Mouse (Mus musculus): ENCODE measurements at regions not wholly inside any gene's neighbourhood (a gene's known extent, or its start where the extent isn't known, plus 50 kb on each side); places are given as distances from the start of the nearest gene placed in this dataset.

- H3K27me3 ChIP-seq (ENCODE audit: insufficient read depth, low read length), result no peaks in the 10 kb centered on the region
- ATAC-seq (replicated peaks; ENCODE audit: low FRiP score, low read depth), result no peak
- no peak overlapping the region for H3K4me2 ChIP-seq (ENCODE audit: low read length)
- WGBS, result 65% methylated on average over 3 of the region's 3 CpGs
- no peak for DNase-seq (ENCODE audit: low spot score)
- no peak for TF ChIP-seq CTCF (IDR thresholded peaks at IDR 0.05; ENCODE audit: low read depth)
- H3K9ac ChIP-seq (ENCODE audit: low read depth, low read length), result no peak overlapping the region
- H3K4me1 ChIP-seq (replicated peaks; ENCODE audit: insufficient read depth, low read length), result no peaks in the 10 kb centered on the region
- no peaks in the 10 kb centered on the region for H3K9me3 ChIP-seq (replicated peaks; ENCODE audit: low read length)
- no peak overlapping the region for H3K4me3 ChIP-seq (replicated peaks; ENCODE audit: low read depth, low read length)
- no peaks in the 10 kb centered on the region for H3K36me3 ChIP-seq (ENCODE audit: insufficient read depth, low read length)
- no peak overlapping the region for H3K27ac ChIP-seq
Observed at GRCm38 (mm10) chr3:149625066-149625465, 634.7 kb upstream of the Adgrl2 start.

DNA sequence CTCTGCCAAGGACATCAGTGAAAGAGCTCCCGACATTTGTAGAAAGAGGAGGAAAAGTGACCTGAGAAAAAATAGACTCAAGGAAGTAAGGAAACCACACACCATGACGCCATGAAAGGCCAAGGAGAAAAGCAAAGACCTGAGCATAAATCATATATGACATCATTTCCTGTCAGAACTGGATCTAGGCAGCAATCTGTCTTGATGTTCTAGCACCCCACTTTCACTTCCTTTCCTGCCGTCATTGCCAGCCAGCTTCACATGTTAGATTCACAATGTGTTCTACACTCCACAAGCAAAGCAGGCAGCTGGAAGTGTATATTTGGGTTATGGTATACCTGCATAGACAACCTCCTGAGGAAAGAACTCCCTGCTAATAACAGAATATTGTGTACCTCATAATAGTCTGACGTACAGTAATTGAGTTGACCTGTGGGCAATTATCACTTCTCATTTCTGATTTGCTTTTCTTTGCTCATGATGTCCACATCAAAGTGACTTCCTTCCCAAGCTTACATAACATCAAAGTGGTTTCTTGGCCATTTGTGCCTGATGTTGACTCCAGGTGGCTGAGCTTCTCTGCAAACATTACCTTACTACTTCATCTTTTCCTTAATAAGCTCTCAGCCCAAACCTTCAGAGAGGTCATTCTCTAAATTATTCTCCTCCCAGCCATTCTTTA is 633.6 kb upstream of the Adgrl2 start:
- ATAC-seq (replicated peaks; ENCODE audit: low FRiP score, low read depth), result no peak
- WGBS, result 56% methylated on average over 4 of the region's 4 CpGs
- Histone ChIP-seq H3K9me3 (replicated peaks; ENCODE audit: low read length) (no peaks in the 10 kb centered on the region), H3K36me3 (ENCODE audit: insufficient read depth, low read length) (no peaks in the 10 kb centered on the region), H3K27ac (no peak overlapping the region), H3K9ac (ENCODE audit: low read depth, low read length) (no peak overlapping the region), H3K4me2 (ENCODE audit: low read length) (no peak overlapping the region), H3K4me1 (replicated peaks; ENCODE audit: insufficient read depth, low read length) (no peaks in the 10 kb centered on the region), H3K4me3 (replicated peaks; ENCODE audit: low read depth, low read length) (no peak overlapping the region), H3K27me3 (ENCODE audit: insufficient read depth, low read length) (no peaks in the 10 kb centered on the region)
- DNase-seq (ENCODE audit: low spot score), result peak; percentile 16
- no peak for TF ChIP-seq CTCF (IDR thresholded peaks at IDR 0.05; ENCODE audit: low read depth)

GRCm38 (mm10) chr3:149603865-149604264 is 613.5 kb upstream of the Adgrl2 start:
- H3K9me3 ChIP-seq (replicated peaks; ENCODE audit: low read length), result no peaks in the 10 kb centered on the region
- no peak for TF ChIP-seq CTCF (IDR thresholded peaks at IDR 0.05; ENCODE audit: low read depth)
- H3K4me1 ChIP-seq (replicated peaks; ENCODE audit: insufficient read depth, low read length), result no peaks in the 10 kb centered on the region
- no peak overlapping the region for H3K4me3 ChIP-seq (replicated peaks; ENCODE audit: low read depth, low read length)
- H3K27me3 ChIP-seq (ENCODE audit: insufficient read depth, low read length), result no peaks in the 10 kb centered on the region
- no peaks in the 10 kb centered on the region for H3K36me3 ChIP-seq (ENCODE audit: insufficient read depth, low read length)
- no peak overlapping the region for H3K9ac ChIP-seq (ENCODE audit: low read depth, low read length)
- H3K27ac ChIP-seq, result no peak overlapping the region
- 79% methylated on average over 5 of the region's 5 CpGs for WGBS
- no peak overlapping the region for H3K4me2 ChIP-seq (ENCODE audit: low read length)
- no peak for DNase-seq (ENCODE audit: low spot score)
- ATAC-seq (replicated peaks; ENCODE audit: low FRiP score, low read depth), result no peak

- Histone ChIP-seq H3K27me3 (ENCODE audit: insufficient read depth, low read length) (no peaks in the 10 kb centered on the region), H3K9ac (ENCODE audit: low read depth, low read length) (no peak overlapping the region), H3K4me3 (replicated peaks; ENCODE audit: low read depth, low read length) (no peak overlapping the region), H3K27ac (no peak overlapping the region), H3K4me2 (ENCODE audit: low read length) (no peak overlapping the region), H3K9me3 (replicated peaks; ENCODE audit: low read length) (no peaks in the 10 kb centered on the region), H3K4me1 (replicated peaks; ENCODE audit: insufficient read depth, low read length) (no peaks in the 10 kb centered on the region), H3K36me3 (ENCODE audit: insufficient read depth, low read length) (no peaks in the 10 kb centered on the region)
- no peak for DNase-seq (ENCODE audit: low spot score)
- no peak for ATAC-seq (replicated peaks; ENCODE audit: low FRiP score, low read depth)
- no peak for TF ChIP-seq CTCF (IDR thresholded peaks at IDR 0.05; ENCODE audit: low read depth)
- WGBS, result 59% methylated on average over 5 of the region's 5 CpGs
Observed at GRCm38 (mm10) chr3:149601276-149601675, 610.9 kb upstream of the Adgrl2 start.

GRCm38 (mm10) chr3:149594470-149594869 is 604.1 kb upstream of the Adgrl2 start:
- Histone ChIP-seq H3K27me3 (ENCODE audit: insufficient read depth, low read length) (no peaks in the 10 kb centered on the region), H3K9ac (ENCODE audit: low read depth, low read length) (no peak overlapping the region), H3K9me3 (replicated peaks; ENCODE audit: low read length) (no peaks in the 10 kb centered on the region), H3K4me3 (replicated peaks; ENCODE audit: low read depth, low read length) (no peak overlapping the region), H3K4me1 (replicated peaks; ENCODE audit: insufficient read depth, low read length) (no peaks in the 10 kb centered on the region), H3K27ac (no peak overlapping the region), H3K4me2 (ENCODE audit: low read length) (no peak overlapping the region), H3K36me3 (ENCODE audit: insufficient read depth, low read length) (no peaks in the 10 kb centered on the region)
- 59% methylated on average over 4 of the region's 4 CpGs for WGBS
- ATAC-seq (replicated peaks; ENCODE audit: low FRiP score, low read depth) (no peak), DNase-seq (ENCODE audit: low spot score) (peak; percentile 47)
- peak; percentile 44; the same call in 1 of the 2 replicates for TF ChIP-seq CTCF (IDR thresholded peaks at IDR 0.05; ENCODE audit: low read depth)

- no peak for TF ChIP-seq CTCF (IDR thresholded peaks at IDR 0.05; ENCODE audit: low read depth)
- no peaks in the 10 kb centered on the region for H3K36me3 ChIP-seq (ENCODE audit: insufficient read depth, low read length)
- no peak for ATAC-seq (replicated peaks; ENCODE audit: low FRiP score, low read depth)
- no peak overlapping the region for H3K27ac ChIP-seq
- H3K4me1 ChIP-seq (replicated peaks; ENCODE audit: insufficient read depth, low read length), result no peaks in the 10 kb centered on the region
- no peak for DNase-seq (ENCODE audit: low spot score)
- no peak overlapping the region for H3K9ac ChIP-seq (ENCODE audit: low read depth, low read length)
- no peaks in the 10 kb centered on the region for H3K9me3 ChIP-seq (replicated peaks; ENCODE audit: low read length)
- 65% methylated on average over 2 of the region's 2 CpGs for WGBS
- no peak overlapping the region for H3K4me2 ChIP-seq (ENCODE audit: low read length)
- no peak overlapping the region for H3K4me3 ChIP-seq (replicated peaks; ENCODE audit: low read depth, low read length)
- no peaks in the 10 kb centered on the region for H3K27me3 ChIP-seq (ENCODE audit: insufficient read depth, low read length)
Observed at GRCm38 (mm10) chr3:149585769-149586168, 595.4 kb upstream of the Adgrl2 start.

GRCm38 (mm10) chr3:149581141-149581540 is 590.8 kb upstream of the Adgrl2 start:
- Histone ChIP-seq H3K4me1 (replicated peaks; ENCODE audit: insufficient read depth, low read length) (no peaks in the 10 kb centered on the region), H3K27ac (no peak overlapping the region), H3K4me2 (ENCODE audit: low read length) (no peak overlapping the region), H3K4me3 (replicated peaks; ENCODE audit: low read depth, low read length) (no peak overlapping the region), H3K9me3 (replicated peaks; ENCODE audit: low read length) (no peaks in the 10 kb centered on the region), H3K9ac (ENCODE audit: low read depth, low read length) (no peak overlapping the region), H3K36me3 (ENCODE audit: insufficient read depth, low read length) (no peaks in the 10 kb centered on the region), H3K27me3 (ENCODE audit: insufficient read depth, low read length) (no peaks in the 10 kb centered on the region)
- TF ChIP-seq CTCF (IDR thresholded peaks at IDR 0.05; ENCODE audit: low read depth), result no peak
- DNase-seq (ENCODE audit: low spot score) (no peak), ATAC-seq (replicated peaks; ENCODE audit: low FRiP score, low read depth) (no peak)
- WGBS, result 71% methylated on average over 3 of the region's 3 CpGs

Measured in kidney, postnatal 0 days (tissue).